Mouse (Mus musculus) lung, postnatal 14 days (tissue): ENCODE results near the gene Mri1.

Source experiments
- DNase-seq: peaks from one replicate; pipeline ENCODE4 v3.0.0; 2021

Mri1 gene

DNA sequence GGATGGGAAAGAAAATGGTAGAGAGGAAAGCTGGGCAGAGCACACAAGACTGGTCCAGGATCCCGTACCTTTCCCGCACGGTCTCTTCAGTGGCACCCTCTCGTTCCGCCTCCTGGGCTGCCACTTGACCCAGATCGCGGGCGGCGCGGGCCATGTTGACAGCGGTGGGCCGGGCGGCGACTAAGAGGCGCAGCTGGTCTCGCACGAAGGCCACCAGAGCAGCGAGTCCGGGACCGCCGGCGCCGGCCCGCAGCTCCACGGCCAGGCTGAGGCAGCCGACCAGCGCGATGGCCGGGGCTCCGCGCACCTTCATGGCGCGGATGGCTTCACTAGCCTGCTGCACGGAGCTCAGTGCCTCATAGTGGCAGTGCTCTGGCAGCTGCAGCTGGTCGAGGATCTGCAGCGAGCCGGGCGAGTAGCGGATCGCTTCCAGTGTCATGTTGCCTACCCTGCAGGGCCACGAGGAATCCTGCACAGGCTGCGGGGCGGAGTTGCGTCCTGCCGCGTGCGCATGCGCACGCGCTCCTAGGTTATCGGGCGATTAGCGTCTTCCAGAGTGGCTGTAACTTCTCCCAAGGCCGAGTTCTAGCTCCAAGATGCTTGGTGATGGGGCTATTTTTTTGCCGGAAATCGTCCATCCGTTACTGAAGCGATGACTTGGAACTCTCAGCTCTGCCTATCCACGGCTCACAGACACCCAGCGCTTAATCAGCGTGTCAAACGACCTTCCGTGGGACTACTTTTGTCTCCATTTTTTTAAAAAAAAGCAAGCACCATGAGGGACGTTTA lies at the start of gene Mri1:
Gene Mri1, minus strand, starts transcription at position 505 of the 789 bp plus-strand sequence.
- DNase-seq, result peak; percentile 81

DNA sequence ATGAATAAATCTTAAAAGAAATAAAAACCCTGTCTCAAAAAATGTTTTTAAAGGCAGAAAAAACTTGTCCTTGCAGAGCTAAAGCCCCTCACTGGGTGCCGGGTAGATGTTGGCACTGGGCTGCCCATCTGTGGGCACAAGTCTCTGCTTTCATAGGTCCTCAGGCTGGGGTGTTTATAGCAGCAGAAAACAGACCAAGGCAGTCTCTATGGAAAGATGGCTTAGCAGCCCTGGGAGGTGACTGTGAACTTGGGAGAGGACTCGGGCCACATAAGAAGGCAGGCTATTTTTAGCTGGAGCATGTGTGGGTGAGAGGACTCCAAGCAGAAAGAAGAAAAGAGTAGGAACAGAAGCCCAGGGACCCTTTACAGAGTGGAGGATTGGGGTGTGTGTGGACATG lies 46.8 kb upstream of the Mri1 start:
- DNase-seq, result no peak

DNA sequence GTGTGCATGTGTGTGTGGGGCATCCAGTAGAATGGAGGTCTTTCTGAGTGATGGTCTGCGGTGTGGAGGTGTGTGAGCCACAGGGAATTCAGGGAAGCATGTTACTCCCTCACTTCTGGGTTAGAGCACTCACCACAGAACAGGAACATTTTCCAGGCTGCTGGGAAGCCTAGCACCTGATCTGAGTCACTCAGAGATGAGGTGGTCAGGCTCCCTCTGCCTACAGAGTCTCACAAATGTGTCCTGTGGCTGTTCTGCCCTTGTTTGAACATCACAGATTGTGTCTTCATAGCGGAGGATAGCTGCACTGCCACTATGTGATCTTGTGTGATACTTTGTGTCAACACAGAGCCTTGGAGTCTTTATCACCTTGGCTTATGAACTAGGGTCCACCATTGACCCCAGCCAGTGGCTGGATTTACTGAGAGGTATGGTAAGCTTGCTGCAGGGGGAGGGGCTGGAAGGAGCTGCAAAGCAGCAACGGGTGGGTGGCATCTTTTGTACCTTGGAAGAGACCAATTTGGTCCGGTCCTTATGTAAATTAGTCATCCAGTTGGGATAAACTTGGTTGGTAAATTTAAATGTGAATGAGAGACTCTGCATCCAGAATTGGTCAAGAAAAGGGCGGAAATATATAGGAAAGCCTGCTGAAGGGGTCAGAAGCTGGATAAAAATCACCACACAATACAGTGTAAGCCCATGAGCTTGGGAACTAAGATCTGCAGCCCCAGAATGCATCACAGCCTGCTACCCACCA lies 40.1 kb upstream of the Mri1 start:
- no peak for DNase-seq

DNA sequence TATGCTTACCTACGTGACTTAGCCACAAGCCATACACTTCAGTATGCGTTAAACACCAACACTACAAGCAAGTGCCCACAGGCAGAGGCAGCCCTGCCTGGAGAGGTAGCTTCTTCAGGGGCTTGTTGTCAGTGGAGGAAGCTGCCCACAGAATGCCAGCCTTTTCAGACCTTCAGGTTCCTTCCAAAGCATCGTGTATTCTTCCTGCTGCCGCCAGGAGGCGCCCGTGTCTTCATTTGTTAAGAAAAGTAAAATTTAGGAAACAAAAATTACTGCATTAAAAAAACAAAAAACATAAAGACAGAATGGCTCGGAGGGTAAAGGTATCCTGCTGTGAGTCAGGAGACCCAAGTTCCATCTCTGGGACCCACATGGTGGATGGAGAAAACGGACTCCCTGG lies 34.6 kb upstream of the Mri1 start:
- DNase-seq, result peak; percentile 59

DNA sequence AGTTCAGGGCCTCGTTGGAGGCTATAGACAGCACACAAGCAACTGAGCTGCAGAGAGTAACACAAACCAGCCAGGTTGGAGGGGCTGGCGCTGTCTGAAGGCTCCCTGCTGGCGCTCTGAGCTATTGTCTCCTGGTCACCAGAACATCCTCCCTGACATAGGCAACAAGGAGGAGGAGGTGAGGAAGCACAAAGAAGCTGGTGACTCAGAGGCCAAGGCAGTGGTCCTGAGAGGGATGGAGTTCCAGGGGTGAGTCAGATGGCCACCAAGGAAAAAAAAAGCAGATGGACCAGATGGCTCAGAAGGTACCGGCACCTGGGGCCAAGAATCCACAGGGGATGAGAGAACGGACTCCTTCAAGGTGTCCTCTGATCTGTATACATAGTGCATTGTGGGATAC lies 34.0 kb upstream of the Mri1 start:
- DNase-seq, result no peak

DNA sequence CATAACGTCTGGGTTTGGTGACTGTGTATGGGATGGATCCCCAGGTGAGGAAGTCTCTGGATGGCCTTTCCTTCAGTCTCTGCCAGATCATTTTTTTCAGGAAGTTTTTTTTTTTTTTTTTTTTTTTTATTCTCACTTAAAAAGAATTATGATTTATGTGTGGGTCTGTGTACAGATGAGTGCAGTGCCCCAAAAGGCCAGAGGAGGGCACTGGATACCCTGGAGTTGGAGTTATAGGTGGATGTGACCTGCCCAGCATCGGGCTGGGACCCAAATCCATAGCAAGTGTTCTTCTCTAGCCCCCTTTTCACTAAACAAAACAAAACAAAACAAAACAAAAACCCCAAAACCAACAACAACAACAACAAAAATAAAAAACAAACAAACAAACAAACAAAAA lies 31.8 kb upstream of the Mri1 start:
- no peak for DNase-seq

DNA sequence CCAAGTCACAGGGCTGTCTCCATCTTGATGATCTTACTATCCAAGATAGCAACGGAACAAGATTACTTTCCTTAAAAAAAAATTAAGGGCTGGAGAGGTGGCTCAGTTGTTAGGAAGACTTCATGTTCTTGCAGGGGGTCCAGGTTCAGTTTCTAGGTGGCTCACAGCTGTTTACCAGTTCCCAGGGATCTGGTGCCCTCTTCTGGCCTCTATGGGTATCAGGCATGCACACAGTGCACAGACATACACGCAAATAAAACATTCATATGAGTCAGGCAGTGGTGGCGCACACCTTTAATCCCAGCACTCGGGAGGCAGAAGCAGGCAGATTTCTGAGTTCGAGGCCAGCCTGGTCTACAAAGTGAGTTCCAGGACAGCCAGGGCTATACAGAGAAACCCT lies 28.5 kb upstream of the Mri1 start:
- peak; percentile 70 for DNase-seq

DNA sequence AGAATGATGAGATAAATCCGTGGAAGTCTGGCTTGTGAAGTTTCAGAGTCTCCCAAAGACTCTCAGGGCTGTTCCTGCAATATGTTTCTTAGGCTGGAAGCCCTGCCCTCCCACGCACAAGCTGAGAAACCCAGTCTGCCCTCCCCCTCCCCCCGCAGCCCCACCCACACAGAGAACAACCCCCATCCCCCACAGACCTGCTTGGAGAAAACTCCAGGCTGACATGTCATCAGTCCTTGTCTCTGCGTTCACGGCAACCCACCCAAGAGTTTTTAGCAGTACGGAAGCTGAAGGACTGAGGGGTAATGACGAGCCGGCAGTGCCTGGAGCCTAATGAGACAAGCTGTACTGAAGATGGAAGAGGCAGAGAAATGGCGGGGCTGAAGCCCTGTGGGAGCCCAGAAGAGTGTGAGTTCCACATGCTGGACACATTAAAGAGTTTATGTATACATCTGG lies 27.5 kb upstream of the Mri1 start:
- DNase-seq, result peak; percentile 52

DNA sequence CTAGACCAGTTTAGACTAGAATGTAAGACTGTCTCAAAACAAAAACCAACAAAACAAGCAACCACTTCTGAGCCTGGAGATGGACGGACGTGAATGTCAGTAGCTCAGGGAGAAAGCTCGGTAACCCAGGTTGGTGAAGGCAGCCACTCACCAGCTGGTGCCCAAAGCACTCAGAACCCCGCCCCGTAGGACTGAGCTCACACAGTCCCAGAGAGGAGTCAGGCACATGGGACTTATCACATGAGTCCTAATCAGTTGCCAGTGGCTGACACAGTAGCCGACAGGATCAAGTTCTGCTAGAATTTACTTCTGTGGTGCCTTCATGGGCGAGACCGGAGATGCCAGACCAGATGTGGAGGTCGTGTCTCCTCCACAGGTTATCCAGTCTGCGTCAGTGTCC lies 23.7 kb upstream of the Mri1 start:
- DNase-seq, result no peak

DNA sequence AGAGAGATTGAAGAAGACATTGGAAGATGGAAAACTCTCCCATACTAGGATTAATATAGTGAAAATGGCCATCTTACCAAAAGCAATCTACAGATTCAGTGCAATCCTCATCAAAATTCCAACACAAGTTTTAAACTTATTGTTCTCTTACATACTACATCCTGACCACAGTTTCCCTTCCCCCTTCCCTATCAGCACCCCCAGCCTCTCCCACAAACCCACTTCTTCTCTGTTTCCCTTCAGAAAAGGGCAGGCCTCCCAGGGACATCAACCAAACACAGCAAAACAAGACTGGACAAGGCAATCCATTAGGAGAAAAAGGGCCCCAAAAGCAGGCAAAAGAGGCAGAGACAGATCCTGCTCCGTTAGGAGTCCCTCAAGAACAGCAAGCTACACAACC lies 19.3 kb upstream of the Mri1 start:
- DNase-seq, result no peak

DNA sequence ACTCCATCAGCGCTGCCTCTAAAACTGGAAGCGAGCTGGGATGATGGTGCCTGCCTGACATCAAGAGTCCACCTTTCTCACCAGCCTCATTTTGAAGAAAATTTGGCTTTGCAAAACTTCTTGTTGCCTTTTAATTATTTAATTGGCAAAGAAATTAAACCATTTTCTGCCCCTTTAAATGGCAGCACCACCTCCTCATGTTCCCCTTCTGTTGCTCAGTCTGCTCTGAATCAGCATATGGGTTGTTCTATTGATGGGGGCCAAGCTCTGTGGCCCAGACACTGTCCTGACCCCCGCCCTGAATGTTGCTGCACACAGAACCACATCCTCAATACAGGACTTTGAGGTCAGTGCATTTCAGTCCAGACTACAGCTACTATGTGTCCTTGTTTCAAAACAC lies 16.8 kb upstream of the Mri1 start:
- no peak for DNase-seq

DNA sequence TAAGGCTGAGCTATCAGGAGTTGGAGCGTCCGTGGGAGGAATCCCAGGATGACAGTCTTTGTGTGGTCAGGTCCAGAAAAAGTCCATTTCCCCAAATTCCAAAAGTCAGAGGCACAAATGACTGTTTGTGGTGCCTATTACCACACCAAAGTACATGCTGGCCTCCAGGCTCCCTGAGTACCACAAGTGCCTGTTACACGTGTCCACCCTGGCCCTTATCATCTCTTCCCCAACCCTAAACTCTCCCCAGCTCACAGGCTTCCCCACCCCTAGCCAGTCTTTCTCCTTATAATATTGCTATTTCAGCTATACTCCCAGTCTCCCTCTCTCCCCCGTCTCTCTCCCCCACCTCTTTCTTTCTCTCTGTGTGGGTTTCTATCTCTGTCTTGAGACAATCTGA lies 15.2 kb upstream of the Mri1 start:
- no peak for DNase-seq

DNA sequence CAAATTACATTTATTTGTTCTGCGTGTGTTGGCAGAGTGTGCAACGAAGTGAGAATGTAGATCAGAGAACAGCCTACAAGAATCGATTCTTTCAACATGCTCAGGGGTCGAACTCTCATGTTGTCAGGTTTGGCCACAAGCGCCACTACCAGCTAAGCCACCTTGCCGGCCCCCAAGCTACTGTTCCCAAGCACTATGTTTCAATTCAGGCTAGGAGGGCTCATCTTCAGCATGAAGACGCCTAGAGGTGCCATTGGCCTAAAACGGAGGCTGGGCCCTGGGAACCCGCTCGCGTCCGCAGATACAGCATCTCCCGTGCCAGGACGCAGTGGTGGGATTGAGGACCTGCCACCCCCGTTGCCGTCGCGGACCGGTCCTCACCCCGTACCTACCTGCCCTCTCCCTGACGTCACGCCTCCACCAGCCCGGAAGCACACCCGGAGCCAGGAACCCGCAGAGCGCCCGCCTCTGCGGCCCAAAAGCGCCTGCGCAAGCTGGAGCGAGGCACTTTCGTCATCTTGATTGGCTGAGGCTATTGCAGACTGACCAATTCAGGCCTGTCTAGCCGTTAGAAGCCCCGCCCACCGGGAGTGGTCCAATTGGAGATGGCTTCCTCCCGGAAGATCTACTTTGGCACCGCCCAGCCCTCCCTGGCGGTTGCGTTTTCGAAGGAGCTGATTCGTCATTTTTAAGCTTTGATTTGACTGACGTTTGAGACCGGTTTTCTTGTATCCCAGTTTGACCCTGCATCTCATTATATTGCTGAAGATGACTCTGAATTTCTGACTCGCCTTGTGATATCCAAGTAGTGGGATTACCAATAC lies 13.0 kb upstream of the Mri1 start, which contains the start of gene Ccdc130:
Gene Ccdc130, minus strand, starts transcription at position 431 of the 824 bp plus-strand sequence.
- peak; percentile 100 for DNase-seq

DNA sequence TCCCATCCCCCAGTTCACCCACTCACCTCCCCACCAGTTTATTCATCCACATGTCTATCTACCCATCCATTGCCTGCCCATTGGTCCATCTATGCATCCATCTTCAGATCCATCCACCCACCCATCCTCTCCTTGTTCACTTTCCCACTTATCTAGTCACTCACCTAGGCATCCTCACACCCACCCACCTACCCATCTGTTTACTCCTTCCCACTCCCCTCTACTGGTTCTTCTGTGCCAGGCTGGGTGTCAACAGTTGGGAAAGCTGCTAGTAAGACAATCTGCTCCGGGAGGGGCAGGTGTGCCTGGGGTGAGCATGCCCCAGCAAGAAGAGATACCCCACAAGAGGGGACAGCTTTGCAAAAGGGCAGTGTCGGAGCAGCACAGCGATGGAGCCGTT lies 4.0 kb upstream of the Mri1 start:
- DNase-seq, result no peak

DNA sequence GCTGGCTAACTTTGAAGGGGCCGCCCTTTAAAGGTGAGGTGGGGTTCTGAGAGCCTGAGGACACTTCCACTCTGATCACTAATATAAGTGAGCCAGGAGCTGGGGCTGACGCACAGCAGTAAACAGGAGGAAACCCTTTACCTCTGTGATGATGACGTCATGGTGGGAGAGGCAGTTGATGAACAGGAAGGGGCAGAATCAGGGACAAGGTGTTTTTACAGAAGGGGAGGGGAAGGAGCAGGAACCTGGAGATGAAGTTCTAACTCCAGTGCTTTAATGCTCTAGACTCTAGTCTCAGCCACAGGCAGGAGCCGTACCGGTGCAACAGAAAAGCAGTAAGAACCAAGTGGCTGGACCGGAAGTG lies 686 bp downstream of the Mri1 start:
- peak; percentile 41 for DNase-seq

DNA sequence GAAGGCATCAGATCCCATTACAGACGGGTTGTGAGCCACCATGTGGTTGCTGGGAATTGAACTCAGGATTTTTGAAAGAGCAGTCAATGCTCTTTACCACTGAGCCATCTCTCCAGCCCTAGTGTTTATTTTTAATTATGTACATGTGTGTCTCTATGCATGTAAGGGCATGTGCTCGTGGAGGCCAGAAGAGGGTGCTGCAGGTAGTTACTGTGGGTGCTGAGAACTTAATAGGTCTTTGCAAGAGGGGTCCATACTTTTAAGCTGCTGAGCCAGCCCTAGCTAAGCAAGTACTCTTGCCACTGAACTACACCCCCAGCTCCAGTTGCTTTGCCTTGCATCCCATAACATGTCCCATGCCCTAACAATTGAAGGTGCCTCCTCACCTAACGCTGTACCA lies 1.3 kb downstream of the Mri1 start:
- no peak for DNase-seq

DNA sequence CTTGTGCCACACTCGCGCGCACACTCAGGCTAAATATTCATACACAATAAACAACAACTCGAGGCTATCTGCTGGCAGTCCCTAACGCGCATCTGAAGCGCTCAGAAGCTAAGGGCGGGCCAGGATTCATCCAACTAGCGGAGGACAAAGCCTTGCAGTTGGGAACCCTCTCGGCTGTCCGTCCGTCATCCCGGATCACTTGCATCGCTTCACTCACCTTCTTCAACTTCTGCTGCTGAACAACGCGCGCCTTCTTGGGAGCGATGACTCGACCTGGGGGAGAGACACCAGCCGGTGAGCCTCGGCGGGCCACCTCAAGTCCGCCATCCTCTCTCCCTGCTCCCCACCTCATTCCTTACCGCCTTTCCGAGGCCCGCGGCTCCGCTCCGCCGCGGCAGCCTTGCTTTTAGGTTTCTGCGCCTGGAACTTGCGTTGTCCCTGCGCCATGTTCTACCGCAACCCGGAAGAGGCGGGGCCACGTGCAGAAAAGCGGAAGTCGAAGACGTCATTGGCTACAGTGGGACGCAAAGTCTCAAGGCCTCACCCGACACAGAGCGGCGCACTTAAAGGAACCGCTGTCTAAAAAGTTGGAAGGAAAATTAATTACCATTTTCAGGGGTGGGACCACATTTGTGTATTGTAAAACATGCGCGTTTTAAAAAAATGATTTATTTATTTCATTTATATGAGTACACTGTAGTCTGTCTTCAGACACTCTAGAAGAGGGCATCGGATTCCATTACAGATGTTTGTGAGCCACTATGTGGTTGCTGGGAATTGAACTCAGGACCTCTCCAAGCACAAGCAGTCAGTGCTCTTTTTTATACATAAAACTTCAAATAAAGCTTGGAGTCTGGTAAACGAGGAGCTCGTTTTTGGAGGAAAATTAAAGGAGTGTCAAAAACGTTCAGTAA lies 7.6 kb downstream of the Mri1 start, which contains the start of gene D8Ertd738e:
Gene D8Ertd738e, minus strand, starts transcription at position 463 of the 914 bp plus-strand sequence.
- DNase-seq, result peak; percentile 88

DNA sequence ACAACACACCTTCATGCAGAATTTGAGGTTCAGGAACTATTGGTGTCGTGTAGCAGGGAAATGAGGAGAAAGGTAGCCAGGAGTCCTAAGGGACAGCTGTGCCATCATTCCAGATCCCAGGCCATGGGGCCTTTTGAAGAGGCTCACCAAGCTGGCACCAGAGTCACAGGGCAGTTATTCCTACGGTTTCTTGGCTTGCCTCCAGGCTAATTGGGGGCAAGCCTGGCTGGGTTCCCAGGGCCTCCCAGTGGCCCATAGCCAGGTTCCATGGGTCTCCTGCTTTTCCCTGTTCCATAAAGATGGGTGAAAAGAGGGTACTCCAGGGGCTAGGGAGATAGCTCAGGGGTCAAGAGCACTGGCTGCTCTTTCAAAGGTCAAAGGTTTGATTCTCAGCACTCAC lies 15.3 kb downstream of the Mri1 start:
- DNase-seq, result no peak

DNA sequence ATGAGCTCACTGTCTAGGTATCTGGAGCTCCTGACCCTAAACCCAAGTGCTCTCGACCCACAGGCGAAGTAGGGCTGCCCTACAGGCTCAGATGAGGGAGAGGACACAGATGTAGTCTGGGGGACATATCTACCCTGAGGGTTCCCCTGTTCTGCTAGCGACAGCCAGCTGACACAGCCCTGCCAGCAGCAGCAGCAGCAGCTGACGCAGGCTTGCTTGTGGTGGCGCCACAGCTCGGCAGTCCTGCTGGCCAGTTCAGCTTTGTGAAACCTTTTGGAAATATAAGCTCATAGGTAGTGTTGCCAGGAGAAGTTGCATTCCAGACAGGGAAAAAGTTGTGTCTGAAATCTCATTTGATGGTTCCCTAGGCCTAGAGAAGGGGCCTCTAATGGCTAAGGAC lies 16.0 kb downstream of the Mri1 start:
- DNase-seq, result no peak

DNA sequence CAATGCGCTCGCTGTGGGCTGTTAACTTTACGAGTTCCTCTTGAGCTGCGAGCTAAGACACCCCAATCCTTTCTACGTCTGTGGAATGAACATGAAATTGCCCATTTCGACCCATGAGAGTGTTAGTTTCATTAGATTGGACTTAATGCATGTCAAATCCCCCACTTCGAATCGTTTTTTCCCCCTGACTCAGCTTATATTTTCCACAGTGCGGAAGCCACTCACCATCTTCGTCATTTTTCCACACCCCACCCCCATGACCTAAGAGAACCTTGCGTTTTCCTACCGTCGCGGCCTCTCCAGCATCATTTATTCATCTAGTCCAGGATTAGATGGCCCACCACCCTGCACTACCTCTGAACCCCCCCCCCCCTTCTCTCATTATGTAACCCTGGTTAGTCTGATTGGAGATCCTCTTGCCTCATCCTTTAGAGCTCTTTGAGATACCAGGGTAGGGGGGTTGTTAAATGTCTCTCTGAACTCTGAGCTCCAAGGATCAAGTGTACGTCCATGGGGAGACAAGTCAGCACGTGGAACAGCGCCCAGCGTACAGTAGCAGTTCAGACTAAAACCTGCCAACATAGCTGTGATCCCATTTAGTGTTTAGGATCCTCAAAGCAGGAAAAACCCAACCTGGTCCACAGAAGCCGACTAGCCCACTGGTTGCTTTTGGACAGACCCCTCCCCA lies 19.4 kb downstream of the Mri1 start:
- no peak for DNase-seq

DNA sequence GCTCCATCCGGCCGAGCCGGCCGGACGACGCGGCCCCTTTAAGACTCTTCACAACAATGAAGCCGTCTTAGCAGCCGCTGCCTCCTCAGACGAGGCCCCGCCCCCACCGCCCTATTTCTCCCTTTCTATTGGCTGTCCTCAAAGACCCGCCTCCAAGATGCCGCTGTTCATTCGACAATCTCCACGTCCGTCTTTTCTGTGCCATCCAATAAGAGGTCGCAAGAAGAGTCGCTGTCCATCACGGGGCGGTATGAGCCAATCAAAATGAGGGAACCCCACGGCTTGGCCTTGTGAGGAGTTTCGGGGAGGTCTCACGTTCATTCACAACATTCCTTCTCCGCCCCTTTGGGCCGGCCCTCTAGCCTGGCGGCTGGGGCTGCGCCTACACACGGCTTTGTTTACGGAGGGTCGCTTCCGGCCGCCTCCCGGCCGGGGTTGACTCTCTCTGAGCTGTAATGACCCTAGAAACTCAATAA lies 20.1 kb downstream of the Mri1 start, which contains the start of gene Zswim4:
Gene Zswim4, minus strand, starts transcription at position 58 of the 476 bp plus-strand sequence.
- peak; percentile 98 for DNase-seq
